Mouse (Mus musculus) limb, embryonic 15.5 days (tissue): Measurements from ENCODE around the gene Mamdc4. TPM values are rescaled to one million over a fixed set of nuclear protein-coding genes. Genes with fewer than 3 reads are reported as not detected.

Experiments
- ATAC-seq: fragments of 200-750 bp; cut with Nextera tagmentation; 2 replicates; pipeline ENCODE4 v1.8.0; 2017; ENCODE audit warnings: low read depth, moderate TSS enrichment; ENCODE audit not compliant: insufficient number of reproducible peaks, low FRiP score, low TSS enrichment
- H3K27ac ChIP-seq: fragments of 300-500 bp; sonication (generic); 2 replicates; pipeline ENCODE4 v1.5.1; 2015; ENCODE audit warnings: moderate library complexity, mild to moderate bottlenecking, inconsistent platforms
- H3K27me3 ChIP-seq: fragments of 300-500 bp; sonication (generic); 2 replicates; pipeline ENCODE4 v1.6.1; 2015; ENCODE audit warnings: inconsistent platforms
- H3K36me3 ChIP-seq: fragments of 300-500 bp; sonication (generic); 2 replicates; pipeline ENCODE4 v1.6.1; 2015; ENCODE audit warnings: inconsistent platforms
- H3K4me1 ChIP-seq: fragments of 300-500 bp; sonication (generic); 2 replicates; pipeline ENCODE4 v1.6.1; 2015; ENCODE audit warnings: inconsistent platforms
- H3K4me2 ChIP-seq: fragments of 300-500 bp; sonication (generic); 2 replicates; pipeline ENCODE4 v1.6.1; 2015; ENCODE audit warnings: mild to moderate bottlenecking, inconsistent platforms
- H3K4me3 ChIP-seq: fragments of 300-500 bp; sonication (generic); 2 replicates; pipeline ENCODE4 v1.5.1; 2015; ENCODE audit warnings: mild to moderate bottlenecking, inconsistent platforms
- H3K9ac ChIP-seq: fragments of 300-500 bp; sonication (generic); 2 replicates; pipeline ENCODE4 v1.6.1; 2015; ENCODE audit warnings: inconsistent platforms
- H3K9me3 ChIP-seq: fragments of 300-500 bp; sonication (generic); 2 replicates; pipeline ENCODE4 v1.6.1; 2016; ENCODE audit warnings: inconsistent platforms
- WGBS: fragments of 180-500 bp; shearing (Covaris S2); methylation state at CpG from one replicate; pipeline ENCODE4 v1.1.7; 2015; 5-methylcytosine and 5-hydroxymethylcytosine counted together
- polyA plus RNA-seq: library from polyadenylated mRNA; unstranded; fragments of >200 nt; fragmentation: Nextera tagmentation; extraction: Ambion mirVana; gene quantifications from 2 replicates; pipeline ENCODE4 v1.2.1, GENCODE M21; 2015

Gene Mamdc4
- polyA plus RNA-seq, 1 experiment from 2014 or later: 0.81 TPM

GRCm38 (mm10) chr2:25598749-25599148, 24.1 kb upstream of the Mamdc4 start:
- H3K27ac ChIP-seq: no peak overlapping the region
- no peaks in the 10 kb centered on the region for H3K27me3 ChIP-seq
- no peak overlapping the region for H3K4me2 ChIP-seq
- 89% methylated on average over 1 of the region's 1 CpGs for WGBS
- H3K9me3 ChIP-seq: no peaks in the 10 kb centered on the region
- H3K4me3 ChIP-seq: no peak overlapping the region
- H3K4me1 ChIP-seq: no peaks in the 10 kb centered on the region
- no peak overlapping the region for H3K9ac ChIP-seq
- H3K36me3 ChIP-seq: peaks cover 85% of the 10 kb centered on the region
- ATAC-seq: no peak

- H3K27me3 ChIP-seq: no peaks in the 10 kb centered on the region
- no peak overlapping the region for H3K4me2 ChIP-seq
- H3K36me3 ChIP-seq: peaks cover 94% of the 10 kb centered on the region
- no peak overlapping the region for H3K27ac ChIP-seq
- no peaks in the 10 kb centered on the region for H3K9me3 ChIP-seq
- ATAC-seq: no peak; the same call in 1 of the 2 replicates
- no peak overlapping the region for H3K4me3 ChIP-seq
- H3K4me1 ChIP-seq: no peaks in the 10 kb centered on the region
- H3K9ac ChIP-seq: no peak overlapping the region
- 93% methylated on average over 5 of the region's 5 CpGs for WGBS
Observed at GRCm38 (mm10) chr2:25596765-25597510, 22.3 kb upstream of the Mamdc4 start.

- 87% methylated on average over 2 of the region's 2 CpGs for WGBS
- Histone ChIP-seq H3K36me3 (peaks cover 93% of the 10 kb centered on the region), H3K4me3 (no peak overlapping the region), H3K9me3 (no peaks in the 10 kb centered on the region), H3K27me3 (no peaks in the 10 kb centered on the region), H3K4me2 (no peak overlapping the region), H3K9ac (no peak overlapping the region), H3K27ac (no peak overlapping the region), H3K4me1 (no peaks in the 10 kb centered on the region)
- no peak for ATAC-seq
Observed at GRCm38 (mm10) chr2:25591863-25592262, 17.2 kb upstream of the Mamdc4 start.

- Histone ChIP-seq H3K4me1 (peaks cover 4% of the 10 kb centered on the region; the same call in 1 of the 2 replicates), H3K4me3 (no peak overlapping the region), H3K9ac (no peak overlapping the region), H3K4me2 (no peak overlapping the region), H3K9me3 (no peaks in the 10 kb centered on the region), H3K27ac (no peak overlapping the region), H3K27me3 (no peaks in the 10 kb centered on the region), H3K36me3 (peaks cover 97% of the 10 kb centered on the region)
- no peak for ATAC-seq
- 89% methylated on average over 8 of the region's 8 CpGs for WGBS
Observed at GRCm38 (mm10) chr2:25588227-25588907, 13.7 kb upstream of the Mamdc4 start.

GRCm38 (mm10) chr2:25587290-25587689, 12.6 kb upstream of the Mamdc4 start:
- H3K4me3 ChIP-seq: no peak overlapping the region
- no peaks in the 10 kb centered on the region for H3K9me3 ChIP-seq
- no peak overlapping the region for H3K9ac ChIP-seq
- peaks cover 93% of the 10 kb centered on the region for H3K36me3 ChIP-seq
- WGBS: 90% methylated on average over 8 of the region's 8 CpGs
- no peak overlapping the region for H3K27ac ChIP-seq
- H3K27me3 ChIP-seq: no peaks in the 10 kb centered on the region
- no peak for ATAC-seq
- peaks cover 13% of the 10 kb centered on the region for H3K4me1 ChIP-seq
- H3K4me2 ChIP-seq: no peak overlapping the region

GRCm38 (mm10) chr2:25585601-25586000, 11.0 kb upstream of the Mamdc4 start:
- no peaks in the 10 kb centered on the region for H3K9me3 ChIP-seq
- peaks cover 7% of the 10 kb centered on the region for H3K27me3 ChIP-seq
- peaks cover 29% of the 10 kb centered on the region for H3K4me1 ChIP-seq
- ATAC-seq: no peak
- no peak overlapping the region for H3K4me3 ChIP-seq
- H3K36me3 ChIP-seq: peaks cover 76% of the 10 kb centered on the region
- no peak overlapping the region for H3K27ac ChIP-seq
- no peak overlapping the region for H3K9ac ChIP-seq
- no peak overlapping the region for H3K4me2 ChIP-seq
- 84% methylated on average over 3 of the region's 3 CpGs for WGBS

GRCm38 (mm10) chr2:25584856-25585255, 10.2 kb upstream of the Mamdc4 start:
- no peak overlapping the region for H3K4me3 ChIP-seq
- H3K36me3 ChIP-seq: peaks cover 68% of the 10 kb centered on the region
- H3K4me1 ChIP-seq: peaks cover 36% of the 10 kb centered on the region
- WGBS: 80% methylated on average over 4 of the region's 4 CpGs
- H3K27me3 ChIP-seq: peaks cover 14% of the 10 kb centered on the region
- H3K9me3 ChIP-seq: no peaks in the 10 kb centered on the region
- H3K4me2 ChIP-seq: no peak overlapping the region
- ATAC-seq: no peak
- no peak overlapping the region for H3K27ac ChIP-seq
- no peak overlapping the region for H3K9ac ChIP-seq

- no peaks in the 10 kb centered on the region for H3K9me3 ChIP-seq
- WGBS: 77% methylated on average over 3 of the region's 3 CpGs
- peaks cover 61% of the 10 kb centered on the region for H3K36me3 ChIP-seq
- H3K27ac ChIP-seq: no peak overlapping the region
- peaks cover 43% of the 10 kb centered on the region for H3K4me1 ChIP-seq
- H3K4me3 ChIP-seq: no peak overlapping the region
- no peak for ATAC-seq
- no peak overlapping the region for H3K9ac ChIP-seq
- H3K4me2 ChIP-seq: no peak overlapping the region
- peaks cover 21% of the 10 kb centered on the region for H3K27me3 ChIP-seq
Observed at GRCm38 (mm10) chr2:25584152-25584551, 9.5 kb upstream of the Mamdc4 start.

GRCm38 (mm10) chr2:25583571-25583970, 8.9 kb upstream of the Mamdc4 start:
- H3K27me3 ChIP-seq: peaks cover 27% of the 10 kb centered on the region
- H3K4me2 ChIP-seq: no peak overlapping the region
- H3K9ac ChIP-seq: no peak overlapping the region
- H3K4me1 ChIP-seq: peaks cover 49% of the 10 kb centered on the region
- 64% methylated on average over 4 of the region's 4 CpGs for WGBS
- H3K9me3 ChIP-seq: no peaks in the 10 kb centered on the region
- no peak overlapping the region for H3K27ac ChIP-seq
- no peak overlapping the region for H3K4me3 ChIP-seq
- no peak for ATAC-seq
- peaks cover 57% of the 10 kb centered on the region for H3K36me3 ChIP-seq

GRCm38 (mm10) chr2:25583120-25583481, 8.5 kb upstream of the Mamdc4 start:
- no peak overlapping the region for H3K27ac ChIP-seq
- H3K27me3 ChIP-seq: peaks cover 32% of the 10 kb centered on the region
- WGBS: 71% methylated on average over 6 of the region's 6 CpGs
- ATAC-seq: no peak
- no peaks in the 10 kb centered on the region for H3K9me3 ChIP-seq
- H3K4me1 ChIP-seq: peaks cover 54% of the 10 kb centered on the region
- peaks cover 52% of the 10 kb centered on the region for H3K36me3 ChIP-seq
- no peak overlapping the region for H3K4me3 ChIP-seq
- H3K4me2 ChIP-seq: no peak overlapping the region
- H3K9ac ChIP-seq: no peak overlapping the region

- H3K9ac ChIP-seq: 0 out of 2 replicates have a peak overlapping the region, but pooled peaks have one; percentile 10
- peaks cover 59% of the 10 kb centered on the region for H3K4me1 ChIP-seq
- WGBS: 48% methylated on average over 12 of the region's 12 CpGs
- ATAC-seq: no peak
- H3K27me3 ChIP-seq: peaks cover 37% of the 10 kb centered on the region
- peaks cover 47% of the 10 kb centered on the region for H3K36me3 ChIP-seq
- H3K9me3 ChIP-seq: no peaks in the 10 kb centered on the region
- no peak overlapping the region for H3K4me2 ChIP-seq
- 0 out of 2 replicates have a peak overlapping the region, but pooled peaks have one; percentile 11 for H3K27ac ChIP-seq
- H3K4me3 ChIP-seq: no peak overlapping the region
Observed at GRCm38 (mm10) chr2:25582466-25583119, 7.9 kb upstream of the Mamdc4 start.

GRCm38 (mm10) chr2:25581901-25582301, 7.3 kb upstream of the Mamdc4 start:
- H3K4me3 ChIP-seq: no peak overlapping the region
- peaks cover 66% of the 10 kb centered on the region for H3K4me1 ChIP-seq
- 30% methylated on average over 6 of the region's 6 CpGs for WGBS
- H3K4me2 ChIP-seq: peak overlapping the region; percentile 56; the same call in 1 of the 2 replicates
- 0 out of 2 replicates have a peak overlapping the region, but pooled peaks have one; percentile 11 for H3K27ac ChIP-seq
- peaks cover 40% of the 10 kb centered on the region for H3K36me3 ChIP-seq
- no peak for ATAC-seq
- H3K9ac ChIP-seq: no peak overlapping the region
- H3K9me3 ChIP-seq: no peaks in the 10 kb centered on the region
- peaks cover 44% of the 10 kb centered on the region for H3K27me3 ChIP-seq
